Mouse (Mus musculus): ENCODE data around the gene Hist2h2bb.
"Not testable (repeated sequence)": the region's sequence is repeated elsewhere in the genome, so short reads cannot be mapped to it uniquely, and the experiment has no call there.

Gene Hist2h2bb

GRCm38 (mm10) chr3:96263558-96264403 lies 5.8 kb upstream of the Hist2h2bb start:
- peak; percentile 64 to 79 for DNase-seq

DNA sequence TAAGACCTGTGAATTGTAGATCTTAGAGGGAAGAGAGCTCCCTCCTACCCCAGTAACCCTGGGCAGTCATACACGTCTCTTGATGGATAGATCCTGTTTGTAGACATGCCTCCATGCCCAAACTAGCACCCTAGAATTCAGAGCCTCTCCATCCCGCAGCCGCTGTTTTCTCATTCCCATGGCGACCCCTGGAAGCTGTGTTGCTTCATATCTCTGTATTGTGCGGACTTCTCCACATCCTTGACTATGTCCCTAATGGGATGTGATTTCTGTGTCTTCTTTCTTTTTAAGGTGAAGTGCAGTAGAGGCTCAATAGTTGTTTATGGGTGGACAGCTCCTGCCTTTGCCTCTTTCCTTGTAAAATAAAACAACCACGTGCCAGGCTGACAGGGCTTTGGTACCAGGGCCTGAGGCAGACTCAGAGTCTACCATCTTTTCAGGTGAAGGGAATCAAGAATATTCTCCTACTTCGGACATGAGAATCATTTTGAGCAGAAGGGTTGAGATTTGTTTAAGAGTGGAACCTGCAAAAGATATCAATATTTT lies 5.1 kb upstream of the Hist2h2bb start:
- DNase-seq = no peak

GRCm38 (mm10) chr3:96266132-96266710 lies 3.3 kb upstream of the Hist2h2bb start:
- DNase-seq = no peak

- no peak for DNase-seq
Measured at GRCm38 (mm10) chr3:96267541-96267940, 2.0 kb upstream of the Hist2h2bb start.

DNA sequence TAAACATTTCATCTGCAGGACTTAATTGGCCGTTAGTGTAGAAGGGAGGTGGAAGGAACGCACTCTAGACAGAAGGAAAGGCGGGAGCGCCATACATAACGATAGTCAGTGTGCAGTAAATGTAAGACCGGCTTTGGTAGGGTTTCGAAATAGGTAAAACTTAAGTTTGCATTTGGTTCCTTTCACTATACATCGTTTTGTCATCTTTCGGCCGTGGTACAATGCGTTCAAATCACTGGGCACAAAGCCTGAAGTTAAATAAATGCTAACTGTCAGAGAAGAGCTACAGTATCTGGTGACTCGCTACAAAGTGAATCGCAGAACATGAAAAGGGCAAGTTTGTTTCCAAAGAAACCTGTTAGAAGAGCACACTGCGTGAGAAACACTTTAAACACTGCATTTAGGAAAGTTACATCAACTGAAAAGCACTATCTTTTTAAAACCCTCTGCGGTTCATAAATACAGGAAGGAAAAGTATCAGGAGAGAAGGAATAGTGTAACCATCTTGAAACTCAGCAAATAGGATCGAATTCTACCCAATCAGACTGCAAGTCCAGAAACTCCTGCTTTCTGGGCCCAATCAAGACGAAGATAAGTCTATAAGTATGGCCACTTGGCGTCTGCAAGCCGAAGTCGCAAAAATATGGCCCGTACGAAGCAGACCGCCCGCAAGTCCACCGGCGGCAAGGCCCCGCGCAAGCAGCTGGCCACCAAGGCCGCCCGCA lies 1.3 kb upstream of the Hist2h2bb start, which contains the start of gene Hist2h3b:
Gene Hist2h3b (plus strand): TSS at position 604 of the 725 bp plus-strand sequence.
- peak; percentile 82 to 88 for DNase-seq

DNA sequence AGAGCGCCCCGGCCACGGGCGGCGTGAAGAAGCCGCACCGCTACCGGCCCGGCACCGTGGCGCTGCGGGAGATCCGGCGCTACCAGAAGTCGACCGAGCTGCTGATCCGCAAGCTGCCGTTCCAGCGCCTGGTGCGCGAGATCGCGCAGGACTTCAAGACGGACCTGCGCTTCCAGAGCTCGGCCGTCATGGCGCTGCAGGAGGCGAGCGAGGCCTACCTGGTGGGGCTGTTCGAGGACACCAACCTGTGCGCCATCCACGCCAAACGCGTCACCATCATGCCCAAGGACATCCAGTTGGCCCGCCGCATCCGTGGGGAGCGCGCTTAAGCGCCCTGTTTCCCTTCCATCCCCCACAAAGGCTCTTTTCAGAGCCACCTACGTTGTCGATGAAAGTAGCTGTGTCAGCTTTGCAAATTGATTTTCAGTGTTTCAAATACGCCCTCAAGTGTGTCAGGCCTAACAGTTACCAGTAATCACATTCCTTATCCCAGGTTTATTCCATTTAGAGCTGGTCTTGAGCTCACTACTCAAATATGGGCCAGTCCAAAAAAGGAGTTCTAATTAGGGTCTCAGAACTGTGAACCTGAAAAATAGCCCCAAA lies 675 bp upstream of the Hist2h2bb start:
- DNase-seq = peak in 1 of 2 experiments; percentile 55

GRCm38 (mm10) chr3:96273591-96274465 lies 4.3 kb downstream of the Hist2h2bb start:
- peak in 1 of 2 experiments; percentile 30 for DNase-seq

- peak; percentile 73 to 84 for DNase-seq
Measured at GRCm38 (mm10) chr3:96277428-96277799, 7.9 kb downstream of the Hist2h2bb start.

- DNase-seq = peak; percentile 95 to 96
Measured at GRCm38 (mm10) chr3:96277800-96278624, 8.5 kb downstream of the Hist2h2bb start.

DNA sequence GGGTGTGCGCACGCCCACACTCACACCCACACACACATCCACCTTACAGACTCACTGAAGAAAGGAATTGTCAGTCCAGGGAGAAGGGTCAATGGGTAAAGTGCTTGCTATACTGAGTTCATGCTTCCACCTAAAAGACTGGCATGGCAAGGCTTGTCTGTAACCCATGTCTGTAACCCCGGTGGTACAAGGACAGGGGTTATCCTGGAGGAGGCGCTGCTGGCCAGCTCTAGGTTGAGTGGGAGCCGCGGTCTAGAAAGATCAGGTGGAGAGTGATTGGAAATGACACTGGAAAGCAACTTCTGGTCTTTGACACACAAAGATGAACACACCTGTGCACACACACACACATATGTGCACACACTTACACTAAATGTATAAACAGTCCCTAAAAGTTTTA lies 11.1 kb downstream of the Hist2h2bb start:
- DNase-seq = no peak

DNA sequence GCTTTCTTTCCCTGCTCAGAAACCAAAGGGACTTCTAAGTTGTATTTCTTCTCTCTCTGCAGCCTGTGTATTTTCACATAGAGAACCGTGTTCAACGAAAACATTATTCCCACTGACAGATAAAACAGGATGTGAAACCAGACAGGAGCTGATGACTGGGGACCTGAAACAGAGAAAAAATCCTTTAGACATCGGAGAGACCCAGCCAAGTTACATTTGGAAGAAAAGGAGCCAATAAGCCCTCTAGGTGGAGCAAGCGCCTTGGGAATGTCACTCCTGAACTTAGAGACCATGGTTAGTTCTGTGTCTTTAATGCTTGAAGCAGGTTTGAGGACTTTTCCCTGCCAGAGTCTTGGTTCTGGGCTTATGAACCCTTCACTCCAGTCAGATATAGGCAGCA lies 14.9 kb downstream of the Hist2h2bb start:
- peak; percentile 59 to 64 for DNase-seq

DNA sequence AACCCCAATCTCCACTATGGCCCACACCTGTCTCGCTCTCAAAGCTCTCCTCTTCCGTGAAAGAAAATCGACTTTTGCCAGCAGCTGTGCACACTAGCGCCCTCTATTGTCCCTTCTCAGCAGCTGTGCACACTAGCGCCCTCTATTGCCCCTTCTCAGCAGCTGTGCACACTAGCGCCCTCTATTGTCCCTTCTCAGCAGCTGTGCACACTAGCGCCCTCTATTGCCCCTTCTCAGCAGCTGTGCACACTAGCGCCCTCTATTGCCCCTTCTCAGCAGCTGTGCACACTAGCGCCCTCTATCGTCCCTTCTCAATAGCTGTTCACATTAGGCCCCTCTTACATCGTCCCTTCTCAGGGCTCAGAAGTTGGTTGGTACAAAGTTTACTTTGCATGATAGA lies 17.8 kb downstream of the Hist2h2bb start:
- not testable (repeated sequence) for DNase-seq

DNA sequence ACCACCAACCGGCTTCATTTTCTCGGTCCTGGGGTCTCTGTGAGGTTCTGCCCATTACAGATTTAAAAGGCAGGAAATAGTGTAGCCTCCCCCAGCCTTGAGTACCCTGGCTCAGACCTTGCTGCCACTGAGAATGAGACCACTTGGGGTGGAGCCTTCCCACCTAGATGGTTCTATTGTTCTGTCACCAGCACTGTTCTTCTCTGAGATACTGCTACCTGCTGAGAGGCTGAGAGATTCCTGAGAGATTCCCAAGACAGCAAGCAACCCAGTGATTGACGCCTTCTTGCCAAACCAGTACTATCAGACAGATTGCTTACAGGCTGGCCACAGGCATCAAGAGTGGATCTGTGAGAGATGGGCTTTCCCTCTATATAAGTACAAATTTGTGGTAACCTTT lies 19.6 kb downstream of the Hist2h2bb start:
- DNase-seq = no peak

DNA sequence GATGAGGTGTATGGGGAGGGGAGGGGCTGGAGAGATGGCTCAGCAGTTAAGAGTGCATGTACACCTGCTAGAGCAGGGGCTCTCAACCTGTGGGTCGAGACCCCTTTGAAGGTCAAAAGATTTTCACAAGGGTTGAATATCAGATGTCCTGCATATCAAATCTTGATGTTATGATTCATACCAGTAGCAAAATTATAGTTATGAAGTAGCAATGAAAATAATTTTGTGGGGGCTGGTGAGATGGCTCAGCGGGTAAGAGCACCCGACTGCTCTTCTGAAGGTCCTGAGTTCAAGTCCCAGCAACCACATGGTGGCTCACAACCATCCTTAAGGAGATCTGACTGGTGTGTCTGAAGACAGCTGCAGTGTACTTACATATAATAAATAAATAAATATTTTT lies 21.2 kb downstream of the Hist2h2bb start:
- not testable (repeated sequence) for DNase-seq

DNA sequence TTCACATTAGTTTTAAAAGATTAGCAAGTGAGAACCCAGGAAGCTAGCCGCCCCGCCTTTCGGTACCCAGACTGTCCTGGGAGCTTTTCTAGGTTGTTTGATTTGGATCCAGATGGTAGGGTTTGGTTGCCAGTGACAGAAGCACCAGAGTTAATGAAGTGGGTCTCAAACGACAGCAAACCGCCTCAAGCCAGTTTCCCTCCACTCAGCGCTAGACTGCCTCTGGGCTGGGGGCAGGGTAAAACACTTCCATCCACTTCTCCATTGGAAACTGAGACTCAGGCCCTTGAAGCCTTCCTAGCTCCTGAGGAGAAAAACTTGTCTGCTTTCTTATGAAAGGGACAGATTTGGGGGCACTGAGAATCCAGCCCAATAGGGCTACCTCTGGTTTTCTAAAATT lies 23.1 kb downstream of the Hist2h2bb start:
- no peak for DNase-seq

- no peak for DNase-seq
Measured at GRCm38 (mm10) chr3:96293368-96293767, 23.8 kb downstream of the Hist2h2bb start.

DNA sequence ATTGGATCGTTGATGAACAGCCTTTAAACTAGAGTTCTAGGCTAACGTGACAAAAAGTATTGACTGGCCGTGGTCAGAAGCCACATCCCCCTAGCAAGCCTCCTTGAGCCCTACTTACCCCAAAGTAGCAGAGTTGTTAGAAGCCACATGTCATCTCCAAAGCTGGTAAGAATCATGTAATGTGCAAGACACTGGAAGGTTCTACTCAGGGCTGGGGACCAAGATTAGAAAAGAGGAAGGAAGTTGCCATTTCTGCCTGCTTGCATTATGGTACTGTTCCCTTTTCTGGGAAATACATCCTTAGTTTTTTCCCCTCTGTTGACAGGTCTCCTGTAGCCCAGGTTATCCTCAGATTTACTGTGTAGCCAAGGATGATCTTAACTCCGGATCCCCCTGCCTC lies 24.2 kb downstream of the Hist2h2bb start, which contains the start of gene Fcgr1:
Gene Fcgr1 (minus strand): TSS at position 183 of the 400 bp plus-strand sequence.
- DNase-seq = no peak

DNA sequence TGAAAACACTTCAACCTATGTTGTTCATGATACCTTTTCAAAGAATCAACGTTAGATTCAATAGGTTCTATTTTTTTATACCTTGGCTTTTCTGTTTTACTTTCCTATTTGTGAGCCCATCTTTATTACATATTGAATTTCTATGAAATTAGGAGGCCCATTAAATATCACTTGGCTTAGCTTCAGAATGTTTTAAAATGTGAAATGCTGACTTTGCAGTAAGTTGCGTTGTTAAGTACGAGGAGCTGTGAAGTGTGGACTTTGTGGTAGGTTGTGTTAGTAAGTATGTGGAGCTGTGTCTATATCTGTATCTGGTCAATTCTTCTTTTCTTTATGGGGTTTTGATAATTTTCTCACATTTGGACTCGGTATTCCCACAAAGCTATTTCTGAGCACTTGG lies 28.8 kb downstream of the Hist2h2bb start:
- no peak for DNase-seq

GRCm38 (mm10) chr3:96299562-96299961 lies 30.0 kb downstream of the Hist2h2bb start:
- no peak for DNase-seq

GRCm38 (mm10) chr3:96300706-96301529 lies 31.4 kb downstream of the Hist2h2bb start:
- DNase-seq = no peak

Data from kidney, postnatal 4 days (tissue).